Mouse (Mus musculus): ENCODE data around the gene Cped1.
"Not testable (repeated sequence)": the region's sequence is repeated elsewhere in the genome, so short reads cannot be mapped to it uniquely, and the experiment has no call there.

Cped1 gene

DNA sequence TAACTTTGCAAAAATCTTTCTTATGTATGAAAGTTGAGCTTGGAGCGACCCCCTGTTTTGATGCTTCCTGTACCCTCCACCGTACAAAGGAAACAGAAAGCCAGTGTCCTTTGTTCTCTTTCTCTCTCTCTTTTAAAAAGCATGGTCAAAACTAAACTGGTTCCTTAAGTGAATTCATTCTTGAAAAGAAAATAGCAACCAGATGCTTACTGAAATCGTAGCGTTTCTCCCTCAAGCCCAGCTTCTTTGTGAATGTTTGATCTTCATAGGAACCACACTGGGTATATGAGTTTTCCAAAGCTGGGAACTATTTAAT lies 40.6 kb downstream of the Cped1 start:
- DNase-seq (ENCODE audit: low spot score in 2 of 2), result no peak

DNA sequence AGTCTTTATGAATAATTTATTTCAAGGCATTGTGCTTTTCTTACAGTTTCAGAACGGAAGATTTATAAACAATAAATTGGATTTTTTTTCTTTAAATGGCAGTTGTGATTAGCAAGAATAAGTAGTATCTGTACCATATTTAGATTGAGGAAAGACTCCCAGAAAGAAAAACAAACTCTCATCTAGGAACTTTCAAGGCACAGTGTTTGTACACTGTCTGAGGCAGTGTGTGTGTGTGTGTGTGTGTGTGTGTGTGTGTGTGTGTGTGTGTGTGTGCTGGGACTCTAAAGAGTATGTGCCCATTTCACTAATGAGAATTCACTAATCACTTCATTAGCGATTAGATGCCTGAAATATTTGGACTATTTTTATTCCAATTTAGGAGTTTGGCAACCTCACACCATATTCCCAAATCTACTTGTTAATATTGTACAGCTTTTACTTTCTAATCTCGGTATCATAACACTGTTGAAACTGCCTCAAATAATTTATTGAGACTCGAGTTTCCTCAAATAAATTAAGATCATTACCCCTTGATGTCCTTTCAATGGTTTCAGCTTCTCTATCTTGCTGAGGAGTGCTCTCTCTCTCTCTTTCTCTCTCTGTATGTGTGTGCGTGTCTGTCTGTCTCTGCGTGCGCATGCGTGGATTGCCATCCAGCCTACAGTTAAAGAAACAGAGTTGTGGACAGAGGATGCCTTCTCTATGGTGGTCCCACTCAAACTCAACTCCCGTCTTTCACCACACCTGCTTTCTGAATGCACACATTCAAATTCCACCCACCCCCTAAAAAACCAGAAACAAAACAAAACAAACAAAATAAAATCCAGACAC lies 41.3 kb downstream of the Cped1 start:
- DNase-seq (ENCODE audit: low spot score in 2 of 2), result no peak

DNA sequence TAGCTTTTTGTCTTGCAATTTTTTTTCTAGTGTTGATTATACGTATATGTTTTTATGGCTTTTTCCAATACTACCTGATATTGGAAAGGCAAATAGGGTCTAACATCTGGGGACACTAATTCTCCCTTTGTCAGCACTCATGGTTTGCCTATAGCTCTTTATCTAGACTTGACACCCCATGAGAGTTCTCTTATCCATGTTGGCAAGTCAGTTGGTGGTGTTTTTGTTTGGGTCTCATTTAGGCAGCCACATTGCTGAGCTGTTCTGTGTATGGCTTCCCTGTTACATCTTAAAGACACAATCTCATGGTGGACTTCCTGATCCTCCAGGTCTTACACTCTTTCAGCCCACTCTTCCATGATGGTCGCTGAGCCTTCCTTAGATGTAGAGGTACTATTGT lies 42.1 kb downstream of the Cped1 start:
- no peak for DNase-seq (ENCODE audit: low spot score in 2 of 2)

DNA sequence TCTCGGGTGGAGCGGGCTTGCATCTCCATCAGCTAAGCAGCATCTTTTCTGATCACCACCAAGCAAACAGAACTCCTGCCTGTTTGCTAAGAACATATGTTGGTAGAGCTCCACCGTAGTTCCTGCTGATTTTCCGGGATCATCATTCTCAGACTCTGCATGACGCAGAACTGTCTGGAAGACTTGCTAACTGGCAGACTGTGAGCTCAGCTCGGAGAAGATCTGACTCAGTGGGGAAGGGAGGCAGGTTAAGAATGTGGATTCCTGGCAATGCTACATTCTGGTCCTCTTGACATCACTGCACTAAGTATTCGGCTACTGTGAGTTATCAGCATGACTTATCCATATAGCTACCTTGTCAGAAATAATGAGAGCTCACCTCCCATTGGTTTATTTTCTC lies 44.7 kb downstream of the Cped1 start:
- no peak for DNase-seq (ENCODE audit: low spot score in 2 of 2)

DNA sequence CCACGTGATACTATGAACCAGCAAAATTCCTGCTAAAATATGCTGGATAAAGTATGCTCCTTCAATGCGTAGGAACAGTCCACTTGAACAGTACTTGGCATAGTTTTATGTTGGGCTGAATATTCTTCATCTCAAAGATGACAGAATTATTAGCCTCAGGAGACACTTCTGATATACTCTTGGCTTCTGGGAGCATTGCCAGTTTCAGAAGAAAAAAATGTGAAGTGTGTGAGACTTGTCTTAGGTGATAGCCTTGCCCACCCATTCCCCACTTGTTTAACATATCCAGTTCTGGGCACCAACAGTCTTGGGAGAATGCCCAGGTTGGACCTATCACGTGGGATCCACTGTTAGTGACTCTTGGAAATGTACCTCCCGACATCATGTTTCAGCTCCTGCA lies 47.5 kb downstream of the Cped1 start:
- no peak for DNase-seq (ENCODE audit: low spot score in 2 of 2)

DNA sequence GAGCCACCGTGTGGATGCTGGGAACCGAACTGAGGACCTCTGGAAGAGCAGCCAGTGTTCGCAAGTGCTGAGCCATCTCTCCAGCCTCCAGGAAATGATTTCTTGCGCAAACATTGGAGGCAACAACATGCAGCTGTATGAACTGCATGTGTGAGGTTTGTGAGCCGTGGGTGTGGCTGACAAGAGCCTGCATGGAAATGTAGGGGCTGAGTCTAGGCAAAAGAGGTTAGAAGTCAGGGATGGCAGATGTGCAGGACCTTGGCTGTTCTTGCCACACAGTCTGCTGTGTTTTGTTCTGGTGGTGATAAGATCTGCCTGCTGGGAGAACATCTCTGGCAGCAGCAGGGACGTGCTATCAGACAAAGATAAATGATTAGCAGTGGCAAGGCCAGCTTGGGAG lies 49.7 kb downstream of the Cped1 start:
- no peak for DNase-seq (ENCODE audit: low spot score in 2 of 2)

DNA sequence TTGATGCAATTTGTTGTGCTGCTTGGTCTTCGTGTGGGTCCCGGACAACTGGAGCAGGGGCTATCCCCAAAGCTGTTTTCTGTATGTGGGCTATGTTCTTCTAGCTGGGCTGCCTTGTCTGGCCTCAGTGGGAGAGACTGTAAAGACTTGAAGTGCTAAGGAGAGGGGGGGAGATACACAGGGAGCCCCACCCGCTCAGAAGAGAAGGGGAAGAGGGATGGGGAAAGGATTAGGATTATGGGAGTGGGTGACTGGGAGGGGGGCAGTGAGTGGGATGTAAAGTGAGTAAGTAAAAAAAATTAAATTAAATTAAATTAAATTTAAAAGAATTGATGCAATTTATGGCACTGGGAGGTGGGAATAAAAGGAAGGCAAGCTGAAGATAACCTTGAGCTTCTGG lies 50.2 kb downstream of the Cped1 start:
- DNase-seq (ENCODE audit: low spot score in 2 of 2), result no peak

DNA sequence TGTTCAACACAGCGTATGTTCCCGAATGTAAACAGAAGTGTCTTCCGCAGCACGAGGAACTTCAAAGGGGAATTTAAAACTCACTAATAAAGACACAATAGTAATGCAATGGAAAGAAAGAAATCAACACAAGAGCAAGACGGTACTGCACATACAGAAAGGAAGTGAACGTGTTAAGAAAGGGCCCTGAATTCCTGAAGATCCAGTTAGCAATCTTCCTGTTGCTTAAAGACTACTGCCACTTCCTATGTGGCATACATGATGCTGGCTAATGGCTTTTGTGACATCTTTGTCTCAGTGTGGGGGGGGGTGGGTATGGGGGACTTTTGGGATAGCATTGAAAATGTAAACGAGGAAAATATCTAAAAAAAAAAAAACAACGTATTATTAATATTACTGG lies 50.7 kb downstream of the Cped1 start:
- DNase-seq (ENCODE audit: low spot score in 2 of 2), result no peak

DNA sequence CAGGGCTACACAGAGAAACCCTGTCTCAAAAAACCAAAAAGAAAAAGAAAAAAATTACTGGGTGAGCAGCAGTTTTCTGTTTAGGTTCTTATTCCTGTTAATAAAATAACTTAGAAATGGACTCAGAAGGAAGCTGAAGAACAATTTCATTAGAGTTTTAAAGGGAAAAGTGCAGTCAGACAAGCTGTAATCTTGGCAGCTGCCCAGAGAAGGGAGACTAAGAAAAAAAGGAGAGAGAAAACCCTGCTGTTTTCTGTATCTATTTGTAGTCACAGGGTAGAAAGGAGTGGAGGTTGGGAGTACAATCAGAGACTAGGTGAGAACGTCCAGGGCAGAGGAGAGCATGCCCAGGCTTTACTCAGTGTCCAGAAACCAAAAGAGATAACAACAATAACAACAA lies 51.2 kb downstream of the Cped1 start:
- no peak for DNase-seq (ENCODE audit: low spot score in 2 of 2)

DNA sequence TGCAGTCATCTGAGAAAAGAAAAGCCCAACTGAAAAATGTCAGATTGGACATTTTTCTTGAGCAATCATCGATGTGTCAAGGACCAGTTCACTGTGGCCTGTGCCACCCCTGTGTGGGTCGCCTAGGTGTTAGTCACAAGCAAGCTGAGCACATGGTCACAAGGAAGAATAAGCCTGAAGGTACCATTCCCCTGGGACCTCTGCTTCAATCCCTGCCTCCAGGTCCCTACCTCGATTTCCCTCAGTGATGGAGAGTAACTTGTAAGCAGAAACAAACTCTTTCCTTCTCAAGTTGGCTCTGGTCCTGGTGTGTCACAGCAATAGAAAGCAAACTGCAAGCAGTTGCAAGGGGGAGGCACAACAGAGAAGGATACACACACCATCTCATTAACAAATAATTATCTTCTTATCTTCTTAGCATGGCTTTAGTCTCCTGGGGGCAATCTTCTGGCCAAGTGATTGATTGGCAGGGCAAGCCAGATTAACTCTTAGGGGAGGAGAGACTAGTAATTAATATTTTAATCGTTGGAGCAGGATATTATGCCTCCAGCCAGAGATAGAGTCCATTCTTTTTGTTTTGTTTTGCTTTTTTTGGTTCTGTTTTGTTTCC lies 51.8 kb downstream of the Cped1 start:
- no peak for DNase-seq (ENCODE audit: low spot score in 2 of 2)

DNA sequence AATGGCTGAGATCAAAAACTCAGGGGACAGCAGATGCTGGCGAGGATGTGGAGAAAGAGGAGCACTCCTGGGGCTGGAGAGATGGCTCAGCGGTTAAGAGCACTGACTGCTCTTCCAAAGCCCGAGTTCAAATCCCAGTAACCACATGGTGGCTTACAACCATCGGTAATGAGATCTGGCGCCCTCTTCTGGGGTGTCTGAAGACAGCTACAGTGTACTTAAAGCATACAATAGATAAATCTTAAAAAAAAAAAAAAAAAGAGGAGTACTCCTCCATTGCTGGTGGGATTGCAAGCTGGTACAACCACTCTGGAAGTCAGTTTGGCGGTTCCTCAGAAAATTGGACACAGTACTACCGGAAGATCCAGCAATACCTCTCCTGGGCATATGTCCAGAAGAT lies 54.0 kb downstream of the Cped1 start:
- not testable (repeated sequence) for DNase-seq (ENCODE audit: low spot score in 2 of 2)

DNA sequence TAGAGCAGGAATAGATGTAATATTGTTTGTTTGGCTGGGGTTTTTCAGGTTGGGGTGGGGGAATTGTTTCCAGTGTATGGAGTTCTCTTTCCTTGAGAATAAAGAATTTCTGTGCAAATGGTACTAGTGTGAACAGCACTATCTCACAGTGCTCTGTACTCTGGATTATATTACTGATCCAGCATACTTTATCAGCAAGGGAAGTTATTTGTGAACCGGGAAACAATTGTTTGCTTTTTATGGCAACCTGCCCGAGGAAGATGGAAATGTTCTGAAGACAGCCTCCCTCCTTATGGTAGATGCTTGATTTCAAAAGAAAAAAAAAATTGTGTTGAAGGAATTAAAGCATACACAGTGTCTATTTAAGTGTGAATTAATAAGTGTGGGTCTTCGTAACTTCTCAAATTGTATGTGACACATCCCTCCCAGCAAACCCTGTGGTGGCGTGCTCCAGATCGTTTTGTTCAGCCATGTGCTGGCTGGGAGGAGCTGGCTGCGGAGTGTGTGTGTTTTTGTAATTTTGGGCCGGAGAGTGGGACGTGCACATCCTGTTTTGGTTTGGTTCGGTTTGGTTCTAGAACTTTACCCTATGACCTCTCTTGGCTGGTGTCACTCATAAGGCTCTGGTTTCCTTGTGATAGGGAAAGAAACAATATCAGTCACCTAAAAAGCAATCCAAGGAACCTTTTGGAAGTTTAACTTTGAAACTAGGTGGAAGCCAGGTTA lies 59.3 kb downstream of the Cped1 start:
- DNase-seq (ENCODE audit: low spot score in 2 of 2), result no peak

DNA sequence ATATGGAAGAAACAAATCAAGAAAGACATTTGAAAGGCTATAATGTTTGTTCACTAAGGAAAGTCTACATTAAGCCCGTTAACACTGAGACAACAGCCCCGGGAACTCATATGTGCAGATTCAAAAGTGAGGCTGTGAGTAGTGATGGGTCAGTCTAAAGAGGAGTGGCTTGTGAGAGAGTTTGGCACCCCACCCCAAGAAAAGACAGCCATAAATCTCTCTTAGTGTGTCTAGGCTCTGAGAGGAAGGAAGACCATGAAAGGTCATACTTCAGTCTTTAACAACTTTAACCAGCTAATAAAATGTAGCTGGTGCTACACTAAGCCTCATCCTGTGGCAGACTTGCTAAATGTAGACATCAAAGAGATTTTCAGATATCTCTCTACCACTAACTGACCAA lies 61.4 kb downstream of the Cped1 start:
- DNase-seq (ENCODE audit: low spot score in 2 of 2), result no peak

DNA sequence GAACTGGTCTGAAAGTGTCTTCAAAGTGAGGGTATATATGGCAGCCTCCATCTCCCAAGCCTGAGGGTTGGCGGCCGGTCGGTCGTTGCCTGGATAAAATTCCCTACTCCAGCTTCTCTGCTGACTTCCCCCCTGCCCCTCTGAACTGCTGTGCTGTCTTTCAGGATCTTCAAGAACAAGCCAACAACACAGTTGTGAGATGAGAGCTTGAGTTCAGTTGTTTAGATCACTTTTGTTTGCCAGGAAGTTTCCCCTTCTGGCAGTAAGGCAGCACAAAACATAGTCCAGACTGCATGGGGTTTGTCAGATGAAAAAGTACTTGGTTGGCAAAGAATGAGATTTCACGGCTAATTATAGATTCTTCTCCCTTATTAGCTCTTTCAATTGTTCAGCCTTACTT lies 63.4 kb downstream of the Cped1 start:
- no peak for DNase-seq (ENCODE audit: low spot score in 2 of 2)

DNA sequence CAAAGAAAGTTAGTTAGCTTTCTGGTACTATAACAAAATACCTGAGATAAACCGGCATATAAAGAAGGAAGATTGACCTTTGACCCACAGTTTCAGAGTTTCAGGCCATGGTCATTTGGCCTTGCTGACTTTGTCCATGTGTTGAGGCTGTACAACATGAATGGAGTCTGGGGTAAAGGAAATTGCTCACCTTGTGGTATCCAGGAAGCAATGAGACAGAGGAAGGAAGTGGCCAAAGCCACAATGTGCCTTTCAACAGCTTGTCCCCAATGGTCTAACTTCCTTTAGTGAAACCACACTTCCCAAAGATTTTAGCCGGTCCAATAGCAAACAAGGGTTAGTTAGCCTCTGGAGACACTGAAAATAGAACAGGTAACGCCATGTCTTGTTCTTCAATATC lies 65.8 kb downstream of the Cped1 start:
- no peak for DNase-seq (ENCODE audit: low spot score in 2 of 2)

DNA sequence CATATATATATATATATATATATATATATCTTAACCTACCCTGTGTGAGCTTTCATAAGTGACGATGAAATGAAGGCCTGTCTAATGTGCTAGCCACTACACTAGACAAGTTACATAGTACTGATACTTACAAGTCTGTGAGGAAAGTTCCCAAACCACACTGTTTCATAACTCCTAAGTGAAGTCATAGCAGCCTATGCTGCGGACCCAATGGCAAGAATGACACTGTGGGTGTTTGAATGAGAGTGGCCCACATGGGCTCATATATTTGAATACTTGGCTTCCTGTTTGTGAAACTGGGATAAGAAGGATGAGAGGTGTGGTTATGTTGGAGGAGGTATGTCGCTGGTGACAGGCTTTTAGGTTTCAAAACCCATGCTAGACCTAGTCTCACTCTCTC lies 67.3 kb downstream of the Cped1 start:
- no peak for DNase-seq (ENCODE audit: low spot score in 2 of 2)

DNA sequence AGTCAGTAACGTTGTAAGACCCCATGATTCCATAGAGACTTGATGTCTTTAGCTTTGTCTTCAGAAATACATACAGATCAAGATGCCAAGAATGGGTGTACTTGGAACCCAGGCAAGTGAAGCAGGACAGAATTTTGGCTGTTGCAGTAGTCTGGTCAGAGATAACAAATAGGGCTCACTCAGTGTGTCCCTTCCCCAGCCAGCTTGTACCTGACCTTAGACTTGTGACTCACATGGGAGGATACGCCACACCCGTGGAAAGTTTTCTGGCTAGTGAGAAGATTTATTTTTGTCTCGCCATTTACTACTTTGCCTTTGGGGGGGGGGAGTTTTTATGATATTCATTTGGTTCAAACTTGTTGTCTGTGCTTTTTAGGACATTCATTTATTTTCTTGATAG lies 78.6 kb downstream of the Cped1 start:
- no peak for DNase-seq (ENCODE audit: low spot score in 2 of 2)

DNA sequence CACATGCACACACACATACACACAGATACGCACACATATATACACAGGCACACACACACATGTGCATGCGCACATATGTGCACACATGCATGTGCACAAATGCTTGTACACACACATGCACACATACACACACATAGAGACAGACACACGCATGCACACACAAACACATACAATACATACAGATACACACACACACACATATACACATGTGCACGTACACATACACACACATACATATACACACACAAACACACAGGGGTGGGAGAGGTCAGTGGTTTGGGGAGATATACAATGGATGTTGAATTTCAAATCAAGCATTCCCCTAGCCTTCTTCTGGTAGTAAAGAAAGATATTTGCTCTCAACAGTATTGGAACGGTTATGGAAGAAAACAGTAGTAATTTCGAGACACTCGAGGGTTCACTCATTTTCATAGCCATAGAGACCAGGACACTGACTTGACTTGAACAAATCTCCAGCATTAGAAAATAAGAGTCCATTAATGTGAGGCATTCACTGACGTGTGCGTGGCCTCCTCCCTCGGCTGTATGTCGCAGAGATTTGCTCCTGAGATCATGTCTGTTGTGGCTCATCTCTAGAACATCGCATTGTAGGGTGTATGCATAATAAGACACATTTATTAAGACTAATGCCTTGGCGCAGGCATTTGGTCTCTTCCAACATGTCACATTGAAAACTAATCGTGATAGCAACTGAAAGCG lies 85.0 kb downstream of the Cped1 start:
- no peak for DNase-seq (ENCODE audit: low spot score in 2 of 2)

DNA sequence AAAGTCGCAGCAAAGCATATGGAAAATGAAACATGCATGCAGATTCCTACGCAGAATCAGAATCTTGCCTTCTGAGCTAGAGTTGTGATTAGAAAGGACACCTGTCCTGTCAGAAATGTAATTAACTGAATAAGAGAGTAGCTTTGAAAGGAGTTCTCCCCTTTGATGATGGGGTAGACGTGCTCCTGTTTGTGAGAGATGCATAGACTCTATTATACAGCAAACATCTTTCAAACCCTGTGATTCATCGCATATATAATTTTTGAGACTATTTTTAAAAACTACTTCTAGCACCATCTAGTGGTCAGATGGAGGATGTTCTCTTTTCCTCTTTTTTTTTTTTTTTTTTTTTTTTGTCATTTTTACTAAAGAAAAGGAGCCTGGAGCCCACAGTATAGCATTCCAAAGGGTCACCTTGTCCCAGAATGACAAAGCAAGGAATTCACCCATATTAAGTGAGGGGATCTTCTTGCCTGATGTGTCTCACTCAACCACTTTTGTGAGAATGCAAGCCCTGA lies 85.7 kb downstream of the Cped1 start:
- DNase-seq (ENCODE audit: low spot score in 2 of 2), result no peak

DNA sequence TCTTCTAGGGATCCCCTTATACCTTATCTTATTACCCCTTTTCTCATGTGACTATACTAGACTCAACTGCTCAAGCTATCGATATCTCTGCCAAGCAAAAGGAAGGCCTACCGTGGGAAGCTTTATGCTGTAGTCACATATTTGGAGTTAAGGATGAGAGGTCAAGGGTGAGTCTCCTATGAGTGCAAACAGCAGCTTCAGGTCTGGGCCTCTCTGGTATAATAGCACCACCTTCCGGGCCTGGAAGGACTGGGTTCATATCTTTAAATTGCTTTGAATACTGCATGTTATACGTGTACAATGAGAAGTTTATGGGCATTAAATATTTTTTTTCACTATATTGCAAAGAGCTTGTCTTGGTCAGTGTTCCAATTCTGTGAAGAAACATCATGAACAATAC lies 87.0 kb downstream of the Cped1 start:
- no peak for DNase-seq (ENCODE audit: low spot score in 2 of 2)

DNA sequence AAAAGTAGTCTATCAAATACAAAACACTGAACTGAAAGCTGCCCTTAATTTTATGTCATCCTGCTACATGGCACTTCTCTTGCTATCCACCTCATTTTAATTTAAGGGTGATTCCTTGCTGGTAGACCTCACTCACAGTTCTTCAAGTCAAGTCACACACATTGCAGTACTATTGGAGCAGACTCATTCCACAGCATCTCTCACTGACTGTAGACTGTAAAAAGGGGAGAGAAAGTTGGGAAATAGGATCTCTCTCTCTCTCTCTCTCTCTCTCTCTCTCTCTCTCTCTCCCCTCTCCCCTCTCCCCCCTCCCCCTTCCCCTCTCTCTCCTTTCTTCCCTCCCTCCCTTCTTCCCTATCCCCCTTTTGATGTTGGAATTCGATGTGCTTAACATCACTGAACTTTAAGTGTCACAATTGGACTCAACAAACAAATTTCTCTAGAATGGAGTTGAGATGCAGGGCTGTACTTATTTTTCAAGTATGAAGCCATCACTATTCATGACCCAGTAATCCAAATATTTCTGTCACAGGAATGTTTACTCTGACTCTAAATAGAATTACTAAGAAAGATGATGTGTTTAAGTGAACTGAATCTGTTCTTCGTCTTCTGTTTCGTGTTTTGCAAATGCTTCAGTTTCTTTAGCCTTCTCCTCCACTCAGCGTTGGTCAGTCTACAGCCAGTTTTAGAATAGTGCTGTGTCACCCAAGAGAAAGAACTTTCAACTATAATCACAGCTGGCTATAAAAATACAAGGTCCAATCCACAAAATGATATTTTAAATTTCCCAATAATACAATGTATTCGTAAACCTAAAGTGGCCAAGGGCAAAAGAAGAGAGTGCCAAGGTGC lies 88.7 kb downstream of the Cped1 start:
- DNase-seq (ENCODE audit: low spot score in 2 of 2), result no peak
